Mouse (Mus musculus): ENCODE results near the gene Tlr7.

- TF ChIP-seq POLR2A (IDR thresholded peaks at IDR 0.05; ENCODE audit: extremely low read depth, insufficient read depth, low read length) (no peak), CTCF (IDR thresholded peaks at IDR 0.05; ENCODE audit: extremely low read depth, insufficient read depth, low read length) (no peak)
Observed at GRCm38 (mm10) chrX:167337990-167338389, 7.6 kb upstream of the Tlr7 start.

Measured in cortical plate, adult 2 months (tissue).